Mouse (Mus musculus): ENCODE data around the gene Lpxn. TPM values are rescaled to one million over a fixed set of nuclear protein-coding genes. Genes with fewer than 3 reads are reported as not detected.
A peak's percentile ranks its signal among the peaks of the same experiment; 100 is the strongest.

Lpxn gene
- polyA plus RNA-seq (2012; rRNA removed): 6.1 and 8.2 TPM in 2 replicates

DNA sequence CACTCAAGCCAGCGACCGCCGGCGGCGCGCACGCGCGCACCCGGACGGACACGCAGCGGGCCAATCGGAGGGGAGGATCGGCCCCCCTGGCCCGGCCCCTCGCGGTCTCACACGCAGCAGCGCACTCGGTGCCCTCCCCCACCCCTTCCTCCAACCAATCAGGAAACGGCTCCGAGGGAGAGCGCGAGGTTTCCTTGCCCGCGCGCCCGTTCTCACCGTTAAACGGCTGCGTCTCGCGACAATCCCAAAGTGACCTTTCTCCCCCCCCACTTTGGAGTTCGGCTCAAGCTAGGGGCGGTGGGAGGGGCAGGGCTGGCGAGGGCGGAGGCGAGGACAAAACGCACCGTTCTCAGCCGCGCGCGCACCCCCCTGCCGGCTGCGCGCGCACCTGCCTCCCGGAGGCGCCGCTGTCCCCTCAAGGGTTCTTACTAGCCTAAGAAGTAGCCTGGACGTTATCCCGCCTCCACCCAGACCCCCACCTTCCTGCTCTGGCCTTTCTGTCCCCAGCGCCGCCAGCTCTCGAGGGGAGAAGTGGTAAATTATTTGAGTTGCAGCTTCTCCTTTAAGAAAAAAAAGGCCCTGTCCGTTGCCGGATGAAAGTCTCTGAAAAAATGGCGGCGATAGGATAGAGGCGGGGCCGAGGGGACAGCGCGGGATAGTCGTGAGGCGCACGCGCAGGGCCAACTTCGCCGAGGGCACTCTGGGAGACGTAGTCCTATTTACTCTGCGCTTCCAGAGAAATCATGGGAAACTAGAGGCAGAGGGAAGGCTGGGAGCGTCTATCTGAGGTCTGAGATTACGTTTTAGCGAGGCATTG lies at the start of gene Lpxn, which contains the start of gene Zfp91:
Gene Lpxn (plus strand): TSS at position 683 of the 817 bp plus-strand sequence.
Gene Zfp91 (minus strand): TSS at position 616 of the 817 bp plus-strand sequence.
- DNase-seq (ENCODE audit: low read depth): peak; percentile 84

DNA sequence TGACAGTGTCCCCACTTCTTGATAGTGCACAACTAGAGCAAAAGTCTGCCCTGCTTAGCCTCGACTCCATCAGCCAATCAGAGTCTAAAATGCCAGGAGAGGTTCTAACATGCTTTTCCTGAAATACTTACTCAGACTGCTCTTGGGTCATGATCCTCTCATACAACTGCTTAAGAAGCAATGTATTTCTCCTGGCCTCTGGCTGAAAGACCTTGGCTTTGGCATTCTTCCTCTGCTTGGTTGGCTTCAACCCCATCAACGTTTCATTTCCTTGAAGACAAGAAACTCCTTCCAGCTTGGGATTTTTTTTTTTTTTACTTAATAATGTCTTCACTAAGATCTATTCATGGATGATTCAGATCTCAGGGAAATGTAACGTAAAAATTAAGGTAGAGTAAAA lies 39.7 kb upstream of the Lpxn start:
- DNase-seq (ENCODE audit: low read depth): peak; percentile 63

DNA sequence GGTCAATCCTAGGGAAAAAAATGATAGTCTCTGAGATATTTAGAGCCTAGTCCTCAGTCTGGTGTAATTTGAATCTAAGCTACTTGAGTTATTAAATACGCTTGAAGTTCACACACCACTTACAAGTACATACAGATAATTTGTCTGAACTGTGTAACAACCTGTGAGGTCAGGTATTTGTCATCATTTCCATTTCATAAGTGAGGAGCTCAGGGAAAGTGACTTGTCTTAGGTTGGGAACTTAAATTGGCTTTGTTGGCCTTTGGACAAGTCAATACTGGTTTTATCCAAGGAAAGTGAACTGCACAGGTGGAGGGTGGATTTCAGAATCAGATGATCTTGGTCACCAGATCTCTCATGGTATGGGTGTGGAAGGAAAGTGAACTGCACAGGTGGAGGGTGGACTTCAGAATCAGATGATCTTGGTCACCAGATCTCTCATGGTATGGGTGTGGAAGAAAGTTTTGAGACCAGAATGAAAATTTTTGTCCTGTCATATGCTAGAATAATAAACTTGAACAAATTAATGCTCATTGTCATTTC lies 37.0 kb upstream of the Lpxn start:
- DNase-seq (ENCODE audit: low read depth): peak; percentile 55

DNA sequence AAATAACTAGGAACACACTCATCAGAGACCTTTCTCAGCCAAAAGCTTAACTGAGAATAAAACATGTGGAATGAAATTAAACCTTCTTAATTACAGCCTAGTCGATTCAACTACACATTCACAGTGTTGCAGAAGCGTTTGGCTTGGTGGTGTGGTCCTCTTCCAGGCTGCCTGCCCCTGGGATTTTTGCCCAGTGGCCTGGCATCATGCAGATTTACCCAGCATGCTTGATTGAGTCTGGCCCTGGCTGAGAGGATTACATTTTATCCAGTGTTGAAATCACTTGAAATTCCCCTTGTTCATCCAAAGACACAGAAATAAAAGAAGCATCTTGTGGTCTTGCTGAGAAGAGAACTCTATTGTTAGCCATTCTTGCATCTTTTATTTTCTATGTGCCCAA lies 36.3 kb upstream of the Lpxn start:
- DNase-seq (ENCODE audit: low read depth): peak; percentile 59

DNA sequence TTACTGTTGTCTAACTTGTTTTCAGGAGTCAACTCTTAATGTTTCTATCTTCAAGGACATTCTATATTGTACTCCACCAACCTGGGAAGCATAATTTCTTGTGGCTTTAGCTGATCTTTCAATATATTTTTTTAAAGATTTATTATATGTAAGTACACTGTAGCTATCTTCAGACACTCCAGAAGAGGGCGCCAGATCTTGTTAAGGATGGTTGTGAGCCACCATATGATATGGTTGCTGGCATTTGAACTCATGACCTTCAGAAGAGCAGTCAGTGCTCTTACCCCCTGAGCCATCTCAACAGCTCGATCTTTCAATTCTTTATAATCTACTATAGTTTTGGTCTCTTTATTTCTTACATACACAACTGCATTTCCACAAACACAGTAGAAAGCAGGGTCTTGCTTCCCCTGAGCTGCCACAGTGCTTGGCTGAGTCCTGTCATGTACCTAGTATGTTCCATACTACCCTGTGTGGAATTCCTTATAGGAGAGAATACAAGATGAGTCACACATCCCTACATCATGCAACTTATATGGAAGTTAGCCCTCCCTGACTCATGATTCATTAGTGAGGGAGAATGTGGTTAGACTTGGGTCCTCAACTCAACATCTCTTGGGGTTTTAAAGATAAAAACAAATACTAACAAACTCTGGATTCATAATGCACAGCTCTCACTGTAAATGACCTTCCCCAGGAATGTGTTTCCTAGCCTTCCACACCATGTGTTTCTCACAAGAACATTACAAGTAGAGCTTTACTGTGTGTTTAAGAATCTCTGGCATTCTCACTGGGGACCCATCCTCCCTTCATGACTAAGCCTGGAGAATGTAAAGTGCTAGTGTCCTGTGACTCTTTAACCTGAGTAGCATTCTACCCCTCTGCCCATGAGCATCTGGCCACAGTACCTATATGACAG lies 33.5 kb upstream of the Lpxn start:
- no peak for DNase-seq (ENCODE audit: low read depth)

DNA sequence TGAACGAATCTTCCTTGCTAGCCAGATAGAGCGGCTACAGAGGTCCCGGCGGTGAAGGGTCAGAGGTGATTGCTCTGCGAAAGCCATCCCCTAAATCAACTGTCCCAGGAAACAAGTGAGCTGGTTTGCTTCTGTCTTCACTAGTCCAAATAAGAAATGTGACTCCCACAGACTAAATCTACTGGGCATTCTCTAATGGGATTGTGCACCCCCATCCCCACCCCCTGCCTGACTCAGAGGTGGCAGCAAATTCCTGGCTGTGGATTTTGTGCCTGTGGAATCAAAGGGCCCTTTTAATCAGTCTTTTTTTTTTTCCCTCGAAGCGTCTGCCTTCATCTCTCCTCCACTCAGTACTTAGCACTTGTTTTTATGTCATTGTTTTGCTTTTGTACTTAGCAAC lies 30.7 kb upstream of the Lpxn start, which contains the start of gene Cntf:
Gene Cntf (minus strand): TSS at position 325 of the 400 bp plus-strand sequence.
- no peak for DNase-seq (ENCODE audit: low read depth)

DNA sequence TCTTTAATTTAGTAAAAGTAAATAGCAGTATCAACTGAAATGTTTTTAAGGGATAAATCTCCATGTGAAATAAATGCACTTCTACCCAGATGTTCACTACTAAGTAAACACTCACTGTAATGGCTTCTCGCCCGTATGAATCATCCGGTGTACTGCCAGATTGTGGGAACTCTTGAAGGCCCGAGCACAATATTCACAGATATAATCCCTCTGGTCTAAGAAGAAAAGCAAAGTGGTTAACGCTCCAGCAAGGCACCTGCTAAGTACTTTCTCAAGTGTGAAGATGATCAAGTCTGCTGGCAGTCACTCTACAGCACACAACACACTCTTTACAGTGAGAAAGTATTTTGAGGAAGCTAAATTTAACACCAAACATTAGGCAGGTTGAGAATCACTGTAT lies 25.1 kb upstream of the Lpxn start:
- DNase-seq (ENCODE audit: low read depth): no peak

DNA sequence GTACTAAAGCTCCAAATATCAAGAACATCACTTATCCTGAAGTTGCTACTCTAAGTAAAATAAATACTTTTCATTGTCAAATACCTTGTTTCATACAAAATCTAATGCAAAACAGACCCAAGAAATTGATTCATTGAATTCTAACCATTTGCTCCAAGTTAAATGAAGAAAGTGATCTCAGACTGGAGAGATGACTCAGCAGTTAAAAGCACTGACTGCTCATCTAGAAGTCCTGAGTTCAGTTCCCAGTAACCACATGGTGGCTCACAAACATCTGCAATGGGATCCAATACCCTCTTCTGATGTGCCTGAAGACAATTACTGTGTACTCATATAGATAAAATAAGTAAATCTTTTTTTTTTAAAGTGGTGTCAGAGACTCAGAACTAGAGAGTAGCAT lies 15.6 kb upstream of the Lpxn start:
- no peak for DNase-seq (ENCODE audit: low read depth)

DNA sequence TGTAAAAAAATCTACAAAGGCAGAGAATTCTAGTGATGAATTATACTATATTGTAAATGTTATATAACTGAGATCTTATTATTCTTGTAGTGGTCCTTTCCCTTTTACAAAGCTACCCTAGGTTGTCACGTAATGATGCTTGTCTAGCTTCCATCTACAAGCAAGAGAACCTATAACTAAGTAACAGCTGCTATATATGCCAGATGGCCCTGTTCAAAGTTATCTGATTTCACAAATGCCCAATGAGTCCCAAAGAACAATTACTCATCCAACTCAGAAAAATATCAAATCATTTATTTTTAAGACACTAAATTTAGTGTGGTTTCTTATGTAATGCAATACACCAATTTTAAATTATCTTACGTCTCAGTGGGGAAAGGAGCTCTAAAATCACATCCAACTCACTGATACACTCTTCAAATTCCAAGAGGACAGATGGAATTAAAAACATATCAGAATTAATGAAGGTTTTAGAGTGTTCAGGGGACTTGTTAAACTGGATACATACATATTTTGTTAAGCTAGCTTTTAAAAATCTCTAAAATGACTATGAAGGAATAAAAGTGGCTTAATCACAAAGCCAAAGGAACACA lies 9.1 kb upstream of the Lpxn start:
- DNase-seq (ENCODE audit: low read depth): no peak

DNA sequence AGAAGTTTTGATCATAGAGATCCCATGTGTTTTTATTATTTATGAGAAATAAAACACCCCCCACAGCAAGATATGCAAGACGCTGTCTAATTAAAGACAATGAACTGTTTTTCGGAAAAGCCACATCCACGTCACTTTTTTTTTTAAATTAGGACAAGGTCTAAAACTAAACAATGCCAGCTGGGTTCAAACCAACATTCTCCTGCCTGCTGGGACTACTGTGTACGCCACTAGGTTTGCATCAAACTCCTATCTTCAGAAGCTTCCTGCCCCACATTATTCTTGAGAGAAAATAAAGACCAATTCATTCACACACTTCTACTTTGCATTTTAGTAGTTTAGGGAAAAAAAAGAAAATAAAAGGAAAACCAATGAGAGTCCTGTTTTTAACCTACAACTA lies 8.3 kb upstream of the Lpxn start:
- DNase-seq (ENCODE audit: low read depth): no peak

DNA sequence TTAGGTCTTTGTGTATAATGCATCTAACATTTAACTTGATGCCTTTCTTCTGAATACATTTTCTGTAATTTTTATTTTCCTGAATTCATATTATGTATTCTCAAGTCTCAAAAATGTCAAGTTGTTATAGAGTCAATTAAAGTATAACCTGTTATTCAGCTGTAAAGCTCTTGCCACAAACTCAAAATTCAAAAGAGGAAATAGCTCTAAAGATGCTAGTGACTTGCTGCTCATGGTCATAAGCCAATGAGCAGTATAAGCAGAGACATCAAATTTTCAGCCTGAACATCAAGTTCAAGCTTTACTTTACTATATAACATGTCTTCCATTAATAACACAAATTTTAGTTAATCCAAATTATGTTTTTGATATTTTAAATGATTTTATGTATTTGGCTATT lies 3.6 kb upstream of the Lpxn start:
- DNase-seq (ENCODE audit: low read depth): no peak

DNA sequence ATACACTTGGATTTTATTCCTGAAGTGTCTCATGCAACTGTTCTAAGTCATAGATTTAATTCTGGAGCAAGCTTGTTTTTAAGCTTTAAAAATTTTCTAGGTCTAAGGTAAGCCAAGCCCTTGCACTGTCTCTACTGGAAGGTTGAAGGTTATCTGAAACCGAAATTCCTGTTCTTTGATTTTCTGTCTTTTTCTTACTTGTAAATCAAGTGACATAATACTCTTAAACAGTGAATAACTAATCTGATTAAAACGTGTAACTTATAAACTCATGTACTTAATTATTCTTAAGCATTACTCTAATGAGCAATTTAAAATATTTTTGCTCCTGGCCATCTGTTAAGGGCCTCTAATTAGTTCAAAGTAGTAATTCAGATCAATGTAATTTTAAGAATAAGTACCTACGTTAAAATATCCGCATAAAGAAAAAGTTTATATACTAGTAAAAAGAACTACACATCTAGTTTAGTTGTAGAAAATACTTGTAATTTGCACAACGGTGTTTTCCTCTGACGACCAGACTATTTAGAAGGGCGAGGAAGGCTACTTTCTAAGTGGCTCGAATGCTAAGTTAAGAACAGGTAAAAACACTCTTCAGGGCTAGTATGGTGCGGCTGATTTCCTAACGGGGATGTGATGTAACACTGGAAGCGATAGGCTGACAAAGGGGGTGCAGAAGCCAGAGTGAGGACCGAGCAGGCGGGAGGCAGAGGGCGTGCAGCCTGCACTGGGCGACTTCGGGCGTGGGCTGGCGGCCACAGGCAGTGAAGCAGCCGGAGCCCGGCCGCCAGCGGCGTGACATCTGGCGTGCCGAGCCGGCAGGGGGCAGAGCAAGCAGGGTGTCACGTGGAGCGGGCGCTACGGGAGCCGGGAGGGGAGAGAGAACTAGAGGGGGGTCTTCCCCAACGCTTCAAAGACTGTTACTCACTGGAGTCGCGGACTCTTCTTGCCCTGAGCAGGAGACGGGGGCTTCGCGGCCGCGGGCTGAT lies 1.6 kb upstream of the Lpxn start:
- DNase-seq (ENCODE audit: low read depth): no peak

DNA sequence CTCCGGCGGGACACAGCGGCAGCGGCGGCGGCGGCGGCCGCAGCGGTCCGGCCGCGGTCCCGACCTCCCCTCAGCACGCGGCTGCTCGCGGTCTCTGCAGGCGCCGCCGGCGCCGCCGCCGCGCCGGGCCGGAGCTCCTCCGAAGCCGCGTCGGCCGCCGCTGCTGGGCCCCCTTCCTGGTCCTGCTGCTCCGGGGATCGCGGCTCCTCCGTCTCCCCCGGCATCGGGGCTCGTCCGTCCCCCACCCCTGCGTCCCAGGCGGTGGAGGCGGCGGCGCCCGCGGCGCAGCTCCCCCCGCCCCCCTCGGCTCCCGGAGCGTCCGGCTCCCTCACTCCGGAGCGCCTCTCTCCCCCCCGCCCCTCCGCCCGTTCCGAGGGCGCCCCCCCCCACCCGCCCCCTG lies 883 bp upstream of the Lpxn start:
- DNase-seq (ENCODE audit: low read depth): no peak

DNA sequence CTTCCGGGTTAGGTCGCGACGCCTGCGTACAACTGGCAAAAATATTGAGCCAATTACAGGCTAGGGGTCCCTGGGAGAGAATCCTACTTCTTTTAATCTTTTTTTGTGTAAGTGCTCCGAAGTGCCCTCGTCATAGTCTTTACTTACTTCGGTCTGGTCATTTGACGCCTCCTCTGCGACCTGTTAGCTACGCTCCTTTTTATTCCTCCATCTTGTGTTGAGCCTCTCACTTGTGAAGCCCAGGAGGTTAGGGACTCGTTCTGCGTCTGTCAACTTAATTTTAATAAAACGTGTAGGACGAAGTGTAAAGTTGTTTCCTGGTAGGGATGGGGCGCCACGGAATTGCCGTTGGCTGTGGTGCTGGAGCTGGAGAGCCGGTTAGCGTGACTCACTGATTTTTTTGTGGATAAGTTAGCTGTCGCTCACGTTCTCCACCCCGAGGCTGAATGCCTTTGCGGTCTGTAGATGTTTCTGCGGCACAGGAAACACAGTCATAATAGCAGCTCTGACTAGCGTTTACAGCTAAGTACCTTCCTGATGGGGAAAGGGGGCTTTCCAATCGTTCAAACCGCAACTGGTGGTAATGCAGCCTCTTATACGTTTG lies 437 bp downstream of the Lpxn start:
- no peak for DNase-seq (ENCODE audit: low read depth)

DNA sequence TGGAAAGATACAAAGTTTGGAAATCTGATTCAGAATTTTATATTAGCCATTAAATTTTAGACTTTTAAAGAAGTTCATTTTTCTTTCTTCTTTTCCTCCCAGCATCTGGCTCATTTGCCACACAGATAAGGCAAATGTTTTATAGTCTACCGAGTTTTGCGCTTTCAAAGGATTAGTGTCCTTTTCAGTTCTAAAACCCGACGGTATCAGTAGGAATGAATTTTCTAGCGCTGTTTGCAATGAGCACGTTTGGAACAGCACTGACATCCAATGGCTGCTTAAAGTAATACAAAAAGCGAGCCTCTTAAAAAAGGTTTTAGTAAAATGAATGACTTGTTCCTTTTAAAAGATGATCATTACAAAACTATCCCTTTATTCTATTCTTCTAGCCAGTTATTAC lies 1.1 kb downstream of the Lpxn start:
- DNase-seq (ENCODE audit: low read depth): no peak

DNA sequence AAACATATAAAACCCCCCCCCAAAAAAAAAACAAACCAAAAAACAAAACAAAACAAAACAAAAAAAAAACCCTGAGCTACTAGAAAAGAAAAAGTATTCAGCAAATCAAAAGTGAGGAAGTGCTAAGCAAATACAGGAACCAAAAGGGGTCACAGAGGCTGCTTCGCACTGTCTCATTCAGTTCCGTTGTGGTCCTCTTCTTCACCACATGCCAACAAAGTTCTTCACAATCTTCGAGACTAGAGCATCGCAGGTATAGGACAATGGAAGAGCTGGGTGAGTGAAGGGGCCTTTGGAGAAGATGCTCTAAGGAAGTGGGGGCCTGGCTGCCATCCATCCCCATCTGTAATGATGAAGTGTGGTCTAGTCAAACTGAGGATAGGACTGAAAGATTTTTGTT lies 2.4 kb downstream of the Lpxn start:
- DNase-seq (ENCODE audit: low read depth): no peak

DNA sequence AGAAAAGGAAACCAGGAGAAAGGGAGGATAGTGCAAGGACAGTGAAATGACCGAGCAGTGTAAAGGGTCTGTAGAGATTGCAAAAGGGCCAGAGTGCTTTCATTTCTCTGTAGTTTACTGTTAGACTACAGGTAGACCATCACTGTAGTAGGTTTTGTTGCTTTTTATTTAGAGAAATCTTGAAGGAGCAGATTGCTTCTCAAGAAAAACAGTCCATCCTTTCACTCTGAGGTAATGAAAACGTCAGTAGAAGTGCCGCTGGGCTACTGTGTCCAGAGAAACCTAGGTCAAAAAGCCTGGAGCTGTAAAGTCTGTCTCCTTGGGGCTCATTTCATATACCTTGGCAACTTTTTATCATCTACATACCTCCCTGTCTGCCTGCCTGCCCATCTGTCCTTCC lies 3.1 kb downstream of the Lpxn start:
- no peak for DNase-seq (ENCODE audit: low read depth)

DNA sequence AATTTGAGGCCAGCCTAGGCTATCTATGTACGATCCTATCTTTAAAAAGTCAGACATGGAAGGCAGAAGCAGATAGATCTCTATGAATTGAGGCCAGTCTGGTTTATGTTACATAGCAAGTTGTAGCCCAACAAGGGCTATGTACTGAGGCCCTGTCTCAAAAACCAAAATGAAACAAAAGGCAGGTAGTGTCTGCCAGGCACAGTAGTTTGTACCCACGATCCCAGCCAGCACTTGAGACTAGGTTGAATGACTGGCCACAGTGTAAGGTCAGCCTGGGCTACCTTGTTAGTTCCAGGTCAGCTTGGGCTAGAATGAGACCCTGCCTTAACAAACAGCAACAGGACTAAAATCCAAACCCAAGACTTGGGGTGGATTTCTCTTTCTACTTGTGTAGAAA lies 4.6 kb downstream of the Lpxn start:
- no peak for DNase-seq (ENCODE audit: low read depth)

DNA sequence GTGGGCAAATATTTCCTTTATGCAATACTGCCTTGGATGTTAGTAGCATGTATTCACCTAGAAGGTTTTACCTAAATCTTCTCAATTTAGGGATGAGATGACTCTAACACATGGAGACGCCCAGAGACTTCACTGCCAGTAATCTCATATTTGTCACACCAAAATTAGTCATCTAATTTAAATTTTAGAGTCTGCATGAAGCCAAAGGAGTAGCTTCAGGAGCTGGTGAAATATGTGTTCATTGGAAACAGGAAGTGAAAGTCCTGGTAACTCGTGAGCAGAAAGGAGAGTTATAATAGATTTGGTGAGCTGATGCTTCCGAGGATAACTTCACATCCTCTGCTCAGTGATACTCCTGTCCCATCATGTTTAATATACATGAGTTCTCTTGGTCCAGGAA lies 5.1 kb downstream of the Lpxn start:
- no peak for DNase-seq (ENCODE audit: low read depth)

DNA sequence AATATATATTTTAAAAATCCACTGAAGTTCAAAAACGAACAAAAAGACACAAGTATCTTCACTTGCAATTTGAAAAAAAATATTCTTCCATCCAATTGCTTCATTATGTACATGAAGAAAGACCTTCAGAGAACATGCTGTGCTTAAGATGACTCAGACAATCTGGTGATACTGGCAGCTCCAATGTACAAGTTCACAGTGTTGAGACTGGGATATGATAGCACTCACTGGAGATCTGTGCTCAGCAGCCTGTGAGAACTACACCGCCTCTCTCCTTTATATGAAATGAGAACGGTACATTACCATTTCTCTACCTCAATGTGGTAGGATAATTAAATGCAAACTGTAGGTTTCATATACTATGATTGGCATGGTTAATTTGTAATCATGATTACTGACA lies 6.8 kb downstream of the Lpxn start:
- DNase-seq (ENCODE audit: low read depth): no peak

Data from gonadal fat pad, adult 2 months (tissue).